Mouse (Mus musculus) liver, adult 2 months (tissue): ENCODE measurements around the gene Shisal2b. TPM values are rescaled to one million over a fixed set of nuclear protein-coding genes. Genes with fewer than 3 reads are reported as not detected.

Experiments
- DNase-seq: peaks from one replicate; pipeline ENCODE4 v3.0.0-alpha.2; 2011; ENCODE audit warnings: low read depth, low spot score; ENCODE audit errors: extremely low read depth
- H3K27ac ChIP-seq: fragments of 200-500 bp; replicated peaks from 2 replicates; pipeline ENCODE4 v1.5.1; 2012; ENCODE audit warnings: low read depth, mild to moderate bottlenecking, control low read depth, inconsistent platforms, low read length; ENCODE audit not compliant: insufficient read depth
- H3K27me3 ChIP-seq: fragments of 200-500 bp; 2 replicates; pipeline ENCODE4 v1.6.1; 2012; ENCODE audit warnings: mild to moderate bottlenecking, moderate library complexity, low read length, inconsistent platforms; ENCODE audit not compliant: control insufficient read depth, insufficient read depth
- H3K36me3 ChIP-seq: fragments of 200-500 bp; 2 replicates; pipeline ENCODE4 v1.6.1; 2012; ENCODE audit warnings: low read length, inconsistent platforms; ENCODE audit not compliant: control insufficient read depth, insufficient read depth
- H3K4me1 ChIP-seq: fragments of 200-500 bp; 2 replicates; pipeline ENCODE4 v1.6.1; 2011; ENCODE audit warnings: low read length; ENCODE audit not compliant: control insufficient read depth, insufficient read depth
- H3K4me3 ChIP-seq: fragments of 200-500 bp; 2 replicates; pipeline ENCODE4 v1.5.1; 2011; ENCODE audit warnings: low read depth, mild to moderate bottlenecking, control low read depth, low read length, moderate library complexity; ENCODE audit not compliant: insufficient read depth
- H3K79me2 ChIP-seq: fragments of 200-500 bp; 2 replicates; pipeline ENCODE4 v1.6.1; 2012; ENCODE audit warnings: inconsistent platforms, mild to moderate bottlenecking, low read length, moderate library complexity; ENCODE audit not compliant: control insufficient read depth, insufficient read depth
- H3K9ac ChIP-seq: fragments of 200-500 bp; 2 replicates; pipeline ENCODE4 v1.6.1; 2012; ENCODE audit warnings: low read depth, mild to moderate bottlenecking, control low read depth, inconsistent platforms, low read length
- CTCF ChIP-seq: fragments of 200-500 bp; IDR thresholded peaks from 2 replicates; pipeline ENCODE4 v1.5.1; 2011; ENCODE audit warnings: low read depth, low read length, control low read depth
- POLR2A ChIP-seq: fragments of 200-500 bp; IDR thresholded peaks from 2 replicates; pipeline ENCODE4 v1.6.1; 2011; ENCODE audit warnings: low read length, control low read depth; ENCODE audit not compliant: insufficient read depth; ENCODE audit errors: extremely low read depth
- WGBS: fragments of 180-500 bp; shearing (Covaris S2); methylation state at CpG from one replicate; pipeline ENCODE4 v1.1.7; 2018; 5-methylcytosine and 5-hydroxymethylcytosine counted together
- polyA plus RNA-seq: library from polyadenylated mRNA; depleted of rRNA; stranded (reverse); fragments of >200 nt; gene quantifications from 2 replicates; pipeline ENCODE4 v1.2.3, GENCODE M21; 2012; rRNA removed
- total RNA-seq: library from RNA; depleted of rRNA; stranded (reverse); fragments of >200 nt; gene quantifications from 2 replicates; pipeline ENCODE4 v1.2.3, GENCODE M21; 2014; rRNA removed

Gene Shisal2b
- total and polyA plus RNA-seq, 2 experiments = not detected

DNA sequence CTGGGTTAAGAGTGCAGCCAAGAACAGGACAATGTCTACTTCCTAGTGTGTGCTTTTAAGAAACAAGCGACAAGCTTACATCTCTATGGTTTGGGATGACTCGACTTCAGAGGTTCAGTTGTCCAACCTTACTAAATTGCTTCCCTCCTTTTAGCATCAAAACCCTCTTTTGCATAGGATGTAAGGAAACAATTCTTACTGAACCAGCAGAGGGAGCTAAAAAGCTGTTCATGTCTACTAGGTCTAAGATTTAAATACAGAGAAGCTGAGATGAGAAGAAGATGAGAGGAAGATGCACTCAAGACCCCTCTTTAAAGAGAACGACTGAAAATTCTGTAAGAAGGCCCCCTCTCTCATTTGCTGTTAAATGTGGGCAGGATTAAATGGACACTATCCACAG lies 58.0 kb downstream of the Shisal2b start:
- 50% methylated on average over 3 of the region's 3 CpGs for WGBS
- no peak for TF ChIP-seq POLR2A
- TF ChIP-seq CTCF = peak; percentile 35

DNA sequence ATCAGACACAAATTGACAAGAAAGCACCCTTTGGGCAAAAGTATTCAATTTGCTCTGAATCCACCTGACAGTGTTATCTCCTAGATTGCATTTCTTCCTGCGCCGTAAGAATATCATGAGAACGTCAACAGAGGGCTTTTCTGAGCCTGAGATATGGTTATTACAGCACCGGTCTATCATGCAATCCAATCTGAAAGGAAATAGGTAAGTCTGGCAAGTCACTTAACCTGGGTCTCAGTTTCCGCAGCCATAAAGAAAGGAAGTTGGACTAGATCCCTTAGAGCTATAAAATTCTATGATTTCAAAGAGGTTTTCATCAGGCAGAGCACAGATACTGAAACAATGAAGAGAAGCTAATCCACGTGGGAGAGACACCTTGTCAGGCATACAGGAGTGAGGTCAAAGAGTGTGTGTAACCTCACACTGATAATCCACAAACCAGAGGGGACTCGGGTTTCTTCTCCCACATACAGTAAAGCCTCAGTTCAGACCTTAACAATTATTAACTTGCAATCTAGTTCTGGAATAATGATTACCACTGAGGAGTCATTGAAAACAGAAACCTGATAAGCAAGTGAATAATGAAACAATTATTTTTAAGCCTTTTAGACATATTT lies 64.0 kb downstream of the Shisal2b start:
- 70% methylated on average over 7 of the region's 7 CpGs for WGBS
- Histone ChIP-seq H3K27me3 (no peaks in the 10 kb centered on the region), H3K9ac (no peak overlapping the region), H3K4me3 (no peak overlapping the region), H3K27ac (no peak overlapping the region), H3K4me1 (no peaks in the 10 kb centered on the region), H3K79me2 (no peaks in the 10 kb centered on the region), H3K36me3 (peaks cover 17% of the 10 kb centered on the region)
- DNase-seq = no peak
- no peak for TF ChIP-seq POLR2A
- TF ChIP-seq CTCF = no peak

More for the DNA sequence above, 58.0 kb downstream of the Shisal2b start:
- no peaks in the 10 kb centered on the region for H3K79me2 ChIP-seq
- DNase-seq = peak; percentile 29
- H3K36me3 ChIP-seq = peaks cover 20% of the 10 kb centered on the region
- no peak overlapping the region for H3K4me3 ChIP-seq
- H3K27ac ChIP-seq = no peak overlapping the region
- H3K27me3 ChIP-seq = no peaks in the 10 kb centered on the region
- H3K9ac ChIP-seq = no peak overlapping the region
- no peaks in the 10 kb centered on the region for H3K4me1 ChIP-seq

DNA sequence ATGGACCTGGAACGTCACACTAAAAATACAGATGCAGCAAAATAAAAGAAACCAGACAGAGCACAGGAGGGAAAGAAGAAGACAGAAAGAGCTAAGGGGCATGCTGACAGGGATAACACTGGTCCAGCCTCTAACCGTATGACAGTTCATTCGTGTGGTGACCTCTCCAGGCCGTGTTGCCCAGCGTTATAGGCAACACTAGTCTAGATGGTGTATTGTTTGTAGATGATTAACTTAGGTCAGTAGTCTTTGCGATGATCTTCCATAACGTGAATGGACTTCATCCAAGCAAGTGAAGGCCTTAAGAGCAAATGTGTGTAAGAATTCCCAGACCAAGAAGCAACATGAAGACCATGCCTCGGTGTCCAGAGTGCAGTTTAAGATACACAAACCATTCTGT lies 64.6 kb downstream of the Shisal2b start:
- Histone ChIP-seq H3K4me1 (no peaks in the 10 kb centered on the region), H3K4me3 (no peak overlapping the region), H3K27me3 (no peaks in the 10 kb centered on the region), H3K27ac (no peak overlapping the region), H3K36me3 (peaks cover 16% of the 10 kb centered on the region), H3K9ac (no peak overlapping the region), H3K79me2 (no peaks in the 10 kb centered on the region)
- no peak for TF ChIP-seq POLR2A
- TF ChIP-seq CTCF = no peak
- WGBS = 52% methylated on average over 8 of the region's 8 CpGs
- no peak for DNase-seq

Other genes starting within 250 kb of the Shisal2b start
- gene Srek1ip1, start 71.4 kb downstream of the Shisal2b start, total RNA-seq = 5.2 and 6.7 TPM in 2 replicates
- gene Srek1ip1, start 71.4 kb downstream of the Shisal2b start, polyA plus RNA-seq = 5.1 TPM in 2 replicates
- gene Cwc27, start 46.8 kb downstream of the Shisal2b start, total RNA-seq = 5.4 and 8.9 TPM in 2 replicates
- gene Cwc27, start 46.8 kb downstream of the Shisal2b start, polyA plus RNA-seq = 1.1 and 1.4 TPM in 2 replicates
- 0.46 and 0.47 TPM in 2 replicates for gene Rgs7bp, start 191.0 kb upstream of the Shisal2b start, total RNA-seq
- gene Rgs7bp, start 191.0 kb upstream of the Shisal2b start, polyA plus RNA-seq = 0.05 and 0.12 TPM in 2 replicates
- not detected in 2 replicates for gene 4933425L06Rik, start 218.2 kb upstream of the Shisal2b start, total RNA-seq
- not detected in 2 replicates for gene 4933425L06Rik, start 218.2 kb upstream of the Shisal2b start, polyA plus RNA-seq